Mouse (Mus musculus): ENCODE measurements around the gene Rbak. TPM values are rescaled to one million over a fixed set of nuclear protein-coding genes. Genes with fewer than 3 reads are reported as not detected.
"Not testable (repeated sequence)": the region's sequence is repeated elsewhere in the genome, so short reads cannot be mapped to it uniquely, and the experiment has no call there.

Gene Rbak
- 17.5 and 17.9 TPM in 2 replicates for polyA plus RNA-seq (2016; fragmentation: Nextera tagmentation; extraction: Ambion mirVana)

DNA sequence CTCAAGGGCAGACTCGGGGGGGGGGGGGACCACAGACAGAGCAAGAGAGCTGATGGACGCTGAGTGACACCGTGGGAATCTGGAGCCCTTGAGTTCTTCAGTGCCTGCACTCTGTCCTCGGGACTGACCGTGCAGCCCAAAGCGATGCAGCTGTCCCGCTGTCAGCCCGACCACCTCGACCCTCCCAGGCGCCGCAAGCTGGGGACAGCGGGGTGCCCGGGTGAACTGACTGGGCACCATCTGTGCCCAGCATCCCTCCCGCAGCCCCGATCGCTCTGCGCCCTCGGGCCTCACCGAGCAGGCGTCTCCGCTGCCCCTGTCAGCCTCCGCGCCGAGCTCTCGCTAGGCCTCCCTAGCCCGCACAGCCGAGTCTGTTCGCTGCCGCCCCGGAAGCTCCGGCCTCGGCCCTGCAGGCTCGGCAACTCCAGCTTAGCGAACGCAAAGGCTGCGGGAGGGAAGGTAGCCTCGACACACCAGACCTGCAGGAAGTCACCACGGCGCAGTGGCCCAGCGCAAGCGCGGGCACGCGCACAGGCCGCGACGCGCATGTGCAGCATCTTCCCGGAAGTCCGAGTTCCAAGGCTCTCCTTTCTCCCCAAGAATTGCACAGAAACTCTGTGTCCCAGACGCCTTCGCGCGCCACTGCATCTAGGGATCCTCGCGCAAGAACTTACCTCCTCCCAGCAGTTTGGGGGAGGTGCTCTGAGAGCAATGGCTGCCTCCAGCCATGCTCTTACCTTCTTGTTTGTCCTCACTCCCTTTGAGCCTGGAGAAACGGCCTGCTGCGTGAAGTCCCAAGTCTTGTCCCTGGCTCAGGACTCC is at the start of gene Rbak, which contains the start of gene Spdye4b:
Rbak (minus strand) TSS at position 521 of the 822 bp plus-strand sequence.
Spdye4b (plus strand) TSS at position 763 of the 822 bp plus-strand sequence.
- WGBS = under 1% methylated on average over 58 of the region's 58 CpGs
- Histone ChIP-seq H3K36me3 (replicated peaks) (peaks cover 30% of the 10 kb centered on the region), H3K4me2 (peak within 1 kb of the TSS; percentile 83)

DNA sequence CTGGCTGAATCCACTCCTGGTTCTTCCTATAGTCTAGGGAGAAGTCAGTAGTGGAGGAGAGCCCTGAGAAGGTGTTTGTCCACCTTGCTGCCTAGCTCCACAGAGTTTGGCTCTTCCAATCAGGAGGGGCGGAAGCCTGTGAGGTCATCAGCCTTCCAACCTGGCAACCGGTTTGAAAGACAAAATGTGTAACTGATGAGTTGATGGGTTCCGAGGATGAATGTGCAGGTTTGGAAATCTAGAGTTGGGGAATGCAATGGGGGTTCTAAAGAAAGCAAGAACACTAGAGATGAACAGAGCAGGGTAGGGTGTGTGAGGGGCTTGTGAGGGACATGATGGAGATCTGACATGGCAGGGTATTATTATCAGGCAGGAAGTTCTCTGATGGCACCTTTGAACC is 46.2 kb upstream of the Rbak start, which contains the start of gene Spdye4a:
Spdye4a (minus strand) TSS at position 101 of the 400 bp plus-strand sequence.
- no peaks in the 10 kb centered on the region for H3K4me1 ChIP-seq
- H3K36me3 ChIP-seq (replicated peaks) = no peaks in the 10 kb centered on the region
- H3K4me2 ChIP-seq = no peak within 1 kb of the TSS
- peaks cover 7% of the 10 kb centered on the region for H3K9me3 ChIP-seq
- no peak for ATAC-seq (ENCODE audit: low FRiP score)
- 83% methylated on average over 3 of the region's 3 CpGs for WGBS
- H3K27me3 ChIP-seq = no peaks in the 10 kb centered on the region
- H3K27ac ChIP-seq = no peak within 1 kb of the TSS
- no peak within 1 kb of the TSS for H3K9ac ChIP-seq
- no peak within 1 kb of the TSS for H3K4me3 ChIP-seq (replicated peaks)

More for the DNA sequence above, at the start of gene Rbak, which contains the start of gene Spdye4b:
- Histone ChIP-seq H3K4me1 (peaks cover 14% of the 10 kb centered on the region), H3K4me3 (replicated peaks) (peak within 1 kb of the TSS; percentile 63), H3K9me3 (peaks cover 6% of the 10 kb centered on the region; the same call in 1 of the 2 replicates), H3K27ac (peak within 1 kb of the TSS; percentile 87), H3K9ac (peak within 1 kb of the TSS; percentile 83), H3K27me3 (peaks cover 9% of the 10 kb centered on the region; the same call in 1 of the 2 replicates)
- peak; percentile 97 for ATAC-seq (ENCODE audit: low FRiP score)

DNA sequence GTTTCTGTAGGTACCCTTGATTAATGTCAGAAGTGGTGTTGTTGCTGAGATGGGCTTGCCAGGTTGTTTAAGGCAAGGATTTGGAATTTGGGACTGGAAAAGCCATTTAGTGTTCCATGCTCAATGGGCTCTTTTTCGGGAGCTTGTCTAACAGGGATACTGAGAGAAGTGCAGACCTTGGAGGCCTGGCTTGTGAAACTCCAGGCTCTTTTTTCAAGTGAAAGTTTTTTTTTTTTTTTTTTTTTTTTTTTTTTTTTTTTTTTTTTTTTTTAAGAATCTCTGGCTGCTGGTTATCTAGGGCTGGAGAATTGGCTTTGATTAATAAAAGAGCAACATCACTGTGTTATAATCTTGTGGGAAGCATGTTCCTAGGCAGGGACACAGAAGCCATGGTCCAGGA is 41.7 kb upstream of the Rbak start:
- Histone ChIP-seq H3K36me3 (replicated peaks) (no peaks in the 10 kb centered on the region), H3K4me1 (no peaks in the 10 kb centered on the region), H3K27me3 (no peaks in the 10 kb centered on the region), H3K9ac (no peak overlapping the region), H3K27ac (no peak overlapping the region), H3K9me3 (no peaks in the 10 kb centered on the region), H3K4me3 (replicated peaks) (no peak overlapping the region), H3K4me2 (no peak overlapping the region)
- 83% methylated on average over 1 of the region's 1 CpGs for WGBS
- no peak for ATAC-seq (ENCODE audit: low FRiP score)

DNA sequence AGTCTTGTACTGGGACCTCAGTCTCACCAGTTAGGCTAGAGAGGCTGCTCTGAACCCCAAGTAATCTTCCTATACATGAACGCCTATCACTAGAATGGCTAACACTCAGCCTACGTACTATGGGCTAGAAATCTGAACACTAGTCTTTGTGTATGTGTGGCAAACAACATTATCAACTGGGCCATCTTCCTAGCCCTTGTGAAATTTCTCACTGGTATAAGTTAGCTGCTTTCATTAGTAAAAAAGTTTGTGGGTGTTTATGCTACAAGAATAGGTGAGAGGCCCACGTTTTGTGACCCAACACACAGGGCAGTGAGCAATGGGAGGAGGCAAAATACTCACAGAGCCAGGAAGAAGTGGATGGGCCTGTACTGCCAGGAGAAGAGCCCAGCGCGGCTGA is 40.4 kb upstream of the Rbak start:
- Histone ChIP-seq H3K4me2 (no peak overlapping the region), H3K9ac (no peak overlapping the region), H3K36me3 (replicated peaks) (no peaks in the 10 kb centered on the region), H3K4me3 (replicated peaks) (no peak overlapping the region), H3K9me3 (no peaks in the 10 kb centered on the region), H3K27me3 (no peaks in the 10 kb centered on the region), H3K4me1 (no peaks in the 10 kb centered on the region), H3K27ac (no peak overlapping the region)
- WGBS = 72% methylated on average over 5 of the region's 5 CpGs
- ATAC-seq (ENCODE audit: low FRiP score) = no peak

DNA sequence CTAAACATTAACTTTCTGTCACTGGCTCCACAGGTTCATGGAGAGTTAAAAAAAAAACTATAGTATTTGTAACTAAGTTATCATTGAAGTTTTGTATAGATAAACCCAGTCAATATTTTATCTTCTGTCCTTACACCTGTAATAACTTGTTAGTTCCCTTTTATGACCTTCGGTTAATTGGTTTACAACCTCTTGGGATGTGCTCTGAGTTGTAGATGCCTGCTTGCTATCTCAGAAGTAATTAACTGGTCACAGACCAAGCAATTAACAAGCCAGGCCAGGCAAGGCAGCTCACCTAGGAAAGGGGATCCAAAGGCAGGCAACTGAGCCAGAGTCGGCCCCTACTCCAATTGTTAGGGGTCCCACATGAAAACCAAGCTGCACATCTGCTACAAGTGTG is 33.3 kb upstream of the Rbak start:
- no peak for ATAC-seq (ENCODE audit: low FRiP score)
- H3K27ac ChIP-seq = no peak overlapping the region
- H3K9me3 ChIP-seq = peaks cover 2% of the 10 kb centered on the region
- no peak overlapping the region for H3K4me2 ChIP-seq
- H3K9ac ChIP-seq = no peak overlapping the region
- no peaks in the 10 kb centered on the region for H3K4me1 ChIP-seq
- no peaks in the 10 kb centered on the region for H3K36me3 ChIP-seq (replicated peaks)
- H3K4me3 ChIP-seq (replicated peaks) = no peak overlapping the region
- H3K27me3 ChIP-seq = no peaks in the 10 kb centered on the region
- 86% methylated on average over 2 of the region's 2 CpGs for WGBS

DNA sequence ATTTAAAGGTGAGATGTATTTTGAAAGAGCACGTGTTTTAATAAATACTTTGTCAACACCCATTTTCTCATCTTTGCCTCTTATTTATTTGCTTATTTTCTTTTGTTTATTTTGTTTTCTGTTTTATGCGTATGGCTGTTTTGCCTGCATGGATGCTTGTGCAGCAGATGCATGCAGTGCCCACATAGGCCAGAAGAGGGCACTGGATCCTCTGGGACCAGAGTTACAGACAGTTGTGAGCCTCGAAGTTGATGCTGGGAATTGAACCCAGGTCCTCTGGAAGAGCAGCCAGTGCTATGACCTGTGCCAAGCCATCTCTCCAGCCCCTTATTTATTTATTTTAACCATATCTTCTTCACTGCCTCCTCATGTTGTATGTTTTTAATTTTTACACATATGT is 24.4 kb upstream of the Rbak start:
- Histone ChIP-seq H3K9ac (no peak overlapping the region), H3K9me3 (peaks cover 6% of the 10 kb centered on the region), H3K27ac (no peak overlapping the region), H3K27me3 (no peaks in the 10 kb centered on the region), H3K36me3 (replicated peaks) (no peaks in the 10 kb centered on the region), H3K4me1 (no peaks in the 10 kb centered on the region), H3K4me3 (replicated peaks) (no peak overlapping the region), H3K4me2 (no peak overlapping the region)
- ATAC-seq (ENCODE audit: low FRiP score) = no peak
- WGBS = 75% methylated on average over 3 of the region's 3 CpGs

DNA sequence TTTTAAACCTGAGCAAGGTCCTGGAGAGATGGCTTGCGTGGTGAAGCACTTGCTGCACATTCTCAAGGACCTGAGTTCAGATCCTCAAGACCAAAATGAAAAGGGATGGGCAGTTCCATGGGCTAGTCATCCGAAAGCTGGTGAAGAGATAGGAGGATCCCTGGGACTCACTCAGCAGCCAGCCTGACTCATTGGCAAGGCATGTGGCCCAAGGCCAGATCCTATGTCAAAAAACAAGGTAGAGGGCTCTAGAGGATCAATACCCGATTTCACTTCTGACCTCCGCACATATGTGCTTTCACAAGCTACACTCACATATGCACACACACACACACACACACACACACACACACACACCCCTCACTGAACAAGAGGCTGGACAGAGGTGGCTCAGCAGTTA is 15.9 kb upstream of the Rbak start:
- ATAC-seq (ENCODE audit: low FRiP score) = no peak
- 87% methylated on average over 4 of the region's 4 CpGs for WGBS
- H3K36me3 ChIP-seq (replicated peaks) = no peaks in the 10 kb centered on the region
- H3K4me2 ChIP-seq = no peak overlapping the region
- H3K9ac ChIP-seq = no peak overlapping the region
- no peaks in the 10 kb centered on the region for H3K27me3 ChIP-seq
- H3K4me1 ChIP-seq = no peaks in the 10 kb centered on the region
- H3K4me3 ChIP-seq (replicated peaks) = no peak overlapping the region
- no peaks in the 10 kb centered on the region for H3K9me3 ChIP-seq
- H3K27ac ChIP-seq = no peak overlapping the region

DNA sequence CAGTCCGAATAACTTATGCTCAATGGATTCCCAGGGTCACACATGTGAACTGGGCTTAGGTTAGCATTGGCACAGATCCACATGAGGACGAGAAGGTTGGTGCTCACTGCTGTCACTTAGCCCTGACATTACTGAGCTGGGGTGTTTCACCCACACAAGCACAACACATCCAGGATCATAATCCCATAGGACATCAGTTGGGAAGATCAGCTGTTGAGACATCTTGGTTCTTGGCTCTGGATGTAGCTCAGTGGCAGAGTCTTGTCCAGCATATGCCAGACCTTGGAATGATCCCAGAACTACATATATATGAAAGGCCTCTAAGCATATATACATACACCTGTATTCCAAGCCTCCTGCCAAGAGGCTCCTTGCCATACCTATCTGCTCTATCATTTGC is 14.6 kb upstream of the Rbak start:
- Histone ChIP-seq H3K9me3 (no peaks in the 10 kb centered on the region), H3K27ac (no peak overlapping the region), H3K27me3 (no peaks in the 10 kb centered on the region), H3K4me2 (no peak overlapping the region), H3K4me3 (replicated peaks) (no peak overlapping the region), H3K36me3 (replicated peaks) (no peaks in the 10 kb centered on the region), H3K9ac (no peak overlapping the region), H3K4me1 (no peaks in the 10 kb centered on the region)
- 82% methylated on average over 2 of the region's 2 CpGs for WGBS
- ATAC-seq (ENCODE audit: low FRiP score) = no peak

DNA sequence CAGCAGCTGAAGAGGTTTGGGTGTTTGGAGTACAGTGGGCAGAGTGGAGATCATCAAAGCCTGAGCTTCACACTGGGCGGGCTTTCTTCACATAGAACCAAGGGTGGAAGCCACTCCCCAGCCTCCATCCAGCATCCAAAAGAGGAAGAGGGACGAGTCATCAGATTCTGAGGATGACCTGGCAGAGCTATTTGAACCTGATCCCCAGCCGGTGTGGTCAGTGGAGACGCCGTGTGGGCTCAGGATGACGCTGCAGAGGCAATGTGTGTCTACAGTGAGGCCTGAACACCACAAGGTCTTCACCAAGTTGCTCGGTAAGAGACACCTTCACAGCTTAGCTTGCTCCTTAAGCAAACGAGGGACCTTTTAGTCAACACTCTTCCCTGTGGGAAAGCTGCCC is 14.2 kb upstream of the Rbak start:
- H3K27ac ChIP-seq; H3K4me2 ChIP-seq; H3K4me3 ChIP-seq (replicated peaks); H3K27me3 ChIP-seq; H3K4me1 ChIP-seq; H3K9me3 ChIP-seq; ATAC-seq (ENCODE audit: low FRiP score); H3K36me3 ChIP-seq (replicated peaks); H3K9ac ChIP-seq: not testable (repeated sequence)
- WGBS = 84% methylated on average over 7 of the region's 8 CpGs

DNA sequence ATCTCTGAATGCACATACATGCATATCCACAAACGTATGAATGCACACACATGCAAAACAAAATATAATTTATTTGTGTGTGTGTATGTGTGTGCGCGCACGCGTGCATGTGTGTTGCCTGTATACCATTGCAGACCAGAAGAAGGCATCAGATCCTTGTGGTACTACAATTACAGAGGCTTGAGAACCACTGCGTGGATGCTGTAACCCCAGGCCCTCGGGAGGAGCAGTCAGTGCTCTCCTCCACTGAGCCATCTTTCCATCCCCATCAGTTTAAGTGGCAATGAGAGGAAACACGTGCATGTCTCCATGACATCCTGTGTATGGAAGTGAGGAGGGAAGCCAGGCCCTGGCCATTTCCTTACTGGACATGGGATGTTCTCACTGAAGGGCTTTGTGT is 12.2 kb upstream of the Rbak start:
- Histone ChIP-seq H3K9me3 (no peaks in the 10 kb centered on the region), H3K4me1 (no peaks in the 10 kb centered on the region), H3K27ac (no peak overlapping the region), H3K4me3 (replicated peaks) (no peak overlapping the region), H3K4me2 (no peak overlapping the region), H3K36me3 (replicated peaks) (no peaks in the 10 kb centered on the region), H3K9ac (no peak overlapping the region), H3K27me3 (no peaks in the 10 kb centered on the region)
- 92% methylated on average over 8 of the region's 8 CpGs for WGBS
- no peak for ATAC-seq (ENCODE audit: low FRiP score)

DNA sequence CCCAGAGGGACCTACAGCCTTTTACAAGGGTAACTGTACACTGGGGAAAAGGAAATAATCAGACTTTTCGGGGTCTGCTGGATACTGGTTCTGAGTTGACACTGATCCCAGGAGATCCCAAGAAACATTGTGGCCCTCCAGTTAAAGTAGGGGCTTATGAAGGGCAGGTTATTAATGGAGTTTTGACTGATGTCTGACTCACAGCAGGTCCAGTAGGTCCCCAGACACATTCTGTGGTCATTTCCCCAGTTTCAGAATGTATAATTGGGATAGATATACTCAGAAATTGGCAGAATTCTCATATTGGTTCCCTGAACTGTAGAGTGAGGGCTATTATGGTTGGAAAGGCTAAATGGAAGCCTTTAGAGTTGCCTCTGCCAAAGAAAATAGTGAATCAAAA is 7.4 kb upstream of the Rbak start:
- 82% methylated on average over 1 of the region's 1 CpGs for WGBS
- ATAC-seq (ENCODE audit: low FRiP score) = not testable (repeated sequence)

DNA sequence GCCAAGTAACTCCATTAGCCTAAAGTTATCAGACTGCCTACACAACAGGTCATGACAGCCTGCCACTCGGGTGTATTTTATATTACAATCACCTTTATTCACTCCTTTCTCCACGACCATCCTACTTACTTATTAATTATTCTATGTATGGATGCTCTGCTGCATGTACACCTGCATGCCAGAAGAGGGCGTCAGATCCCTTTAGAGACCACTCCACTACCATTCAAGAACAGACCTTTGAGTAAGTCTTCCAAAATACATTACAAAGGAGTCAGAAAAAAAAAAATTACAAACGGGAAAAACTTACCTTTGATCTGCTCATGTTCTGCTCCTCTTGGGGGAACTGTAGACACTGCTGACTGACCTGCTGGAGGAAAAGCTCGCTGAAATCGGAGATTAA is 1.4 kb downstream of the Rbak start:
- H3K9ac ChIP-seq = peak overlapping the region; percentile 83; the same call in 1 of the 2 replicates
- peaks cover 6% of the 10 kb centered on the region; the same call in 1 of the 2 replicates for H3K9me3 ChIP-seq
- H3K36me3 ChIP-seq (replicated peaks) = peaks cover 43% of the 10 kb centered on the region
- WGBS = 41% methylated on average over 6 of the region's 6 CpGs
- peak overlapping the region; percentile 83 for H3K4me2 ChIP-seq
- H3K4me3 ChIP-seq (replicated peaks) = no peak overlapping the region
- no peaks in the 10 kb centered on the region for H3K27me3 ChIP-seq
- H3K4me1 ChIP-seq = peaks cover 14% of the 10 kb centered on the region
- no peak overlapping the region for H3K27ac ChIP-seq
- no peak for ATAC-seq (ENCODE audit: low FRiP score)

More for the DNA sequence above, 7.4 kb upstream of the Rbak start:
- not testable (repeated sequence) for H3K36me3 ChIP-seq (replicated peaks); H3K4me2 ChIP-seq; H3K27me3 ChIP-seq; H3K4me3 ChIP-seq (replicated peaks); H3K9ac ChIP-seq; H3K27ac ChIP-seq; H3K9me3 ChIP-seq; H3K4me1 ChIP-seq

All from forebrain, embryonic 12.5 days (tissue).